Mouse (Mus musculus) gastrocnemius, postnatal 36 days (tissue): Measurements from ENCODE around the gene Bmp8a. TPM values are rescaled to one million over a fixed set of nuclear protein-coding genes. Genes with fewer than 3 reads are reported as not detected.
A peak's percentile ranks its signal among the peaks of the same experiment; 100 is the strongest.
"Not testable (repeated sequence)": the region's sequence is repeated elsewhere in the genome, so short reads cannot be mapped to it uniquely, and the experiment has no call there.

ENCODE experiments used
- DNase-seq, 2 experiments: peaks; one replicate each; pipeline ENCODE4 v3.0.0; 2022
- intact Hi-C: fragments of 180-260 bp; cut with DNase I; formaldehyde crosslinking; loops from one replicate; pipeline ENCODE4 v1.15.1; 2025
- total RNA-seq, 2 experiments: library from RNA; stranded (reverse); gene quantifications; 2 replicates each; pipeline ENCODE4 v1.2.3; 2021

Bmp8a gene
- total RNA-seq, 2 experiments from 2014 or later, result 0.38 to 1.6 TPM

GRCm38 (mm10) chr4:123293661-123294443, 49.2 kb downstream of the Bmp8a start:
- intact Hi-C loops, result no loop called here
- no peak for DNase-seq

- intact Hi-C loops, result no loop called here
Measured at GRCm38 (mm10) chr4:123292989-123293388, 50.1 kb downstream of the Bmp8a start.

GRCm38 (mm10) chr4:123292390-123292789, 50.7 kb downstream of the Bmp8a start:
- intact Hi-C loops, result no loop called here
- no peak for DNase-seq

More at GRCm38 (mm10) chr4:123292989-123293388, 50.1 kb downstream of the Bmp8a start:
- no peak for DNase-seq

- intact Hi-C loops, result no loop called here
- no peak for DNase-seq
Measured at GRCm38 (mm10) chr4:123289038-123289437, 54.0 kb downstream of the Bmp8a start.

- intact Hi-C loops, result no loop called here
Measured at GRCm38 (mm10) chr4:123286790-123287189, 56.3 kb downstream of the Bmp8a start.

GRCm38 (mm10) chr4:123284731-123285624, 58.1 kb downstream of the Bmp8a start:
- peak in 1 of 2 experiments; percentile 10 for DNase-seq

More at GRCm38 (mm10) chr4:123286790-123287189, 56.3 kb downstream of the Bmp8a start:
- DNase-seq, result no peak

GRCm38 (mm10) chr4:123283675-123284064, 59.4 kb downstream of the Bmp8a start:
- DNase-seq, intact Hi-C loops: not testable (repeated sequence)

More at GRCm38 (mm10) chr4:123284731-123285624, 58.1 kb downstream of the Bmp8a start:
- intact Hi-C loops, result no loop called here

GRCm38 (mm10) chr4:123282915-123283674, 60.0 kb downstream of the Bmp8a start:
- intact Hi-C loops, result not testable (repeated sequence)
- DNase-seq, result peak in 1 of 2 experiments; percentile 56

GRCm38 (mm10) chr4:123282500-123282899, 60.6 kb downstream of the Bmp8a start:
- intact Hi-C loops, result no loop called here
- DNase-seq, result peak; percentile 80 to 90

- no peak for DNase-seq
- intact Hi-C loops, result no loop called here
Measured at GRCm38 (mm10) chr4:123280117-123280516, 62.9 kb downstream of the Bmp8a start.

GRCm38 (mm10) chr4:123271063-123271462, 72.0 kb downstream of the Bmp8a start:
- intact Hi-C loops, result loop anchor here (10.0 kb wide), 1 partner anchor 1684 kb away; no protein-coding TSS in a partner anchor
- DNase-seq, result no peak

Other genes with a start within 250 kb of the Bmp8a start
- gene Bmp8b, start 238.1 kb downstream of the Bmp8a start, total RNA-seq, result not detected
- not detected for gene Oxct2b, start 227.0 kb downstream of the Bmp8a start, total RNA-seq
- gene Ppie, start 203.3 kb downstream of the Bmp8a start, total RNA-seq, result 10 to 100 TPM; 17.5 to 19.2 TPM
- gene Hpcal4, start 160.0 kb downstream of the Bmp8a start, total RNA-seq, result not detected
- 10 to 100 TPM; 33.4 to 44.6 TPM for gene Nt5c1a, start 141.7 kb downstream of the Bmp8a start, total RNA-seq
- gene Heyl, start 109.7 kb downstream of the Bmp8a start, total RNA-seq, result 1 to 10 TPM; 5.7 to 8.4 TPM
- gene Pabpc4, start 80.9 kb downstream of the Bmp8a start, total RNA-seq, result 100 to 1,000 TPM; 294 to 317 TPM
- gene Oxct2a, start 19.6 kb downstream of the Bmp8a start, total RNA-seq, result under 1 TPM; 0.15 to 0.23 TPM